Mouse (Mus musculus): Measurements from ENCODE around the gene Pdrg1.

- no peak for TF ChIP-seq CTCF (conservative IDR thresholded peaks at IDR 0.05; ENCODE audit: low read length)
- no peak for TF ChIP-seq NANOG (IDR thresholded peaks at IDR 0.05; ENCODE audit: borderline replicate concordance, low read length)
- TF ChIP-seq POU5F1 (IDR thresholded peaks at IDR 0.05; ENCODE audit: borderline replicate concordance, low read length), result no peak
These were observed 17.7 kb upstream of the Pdrg1 start for GRCm38 (mm10) chr2:153032973-153033372.

All from E14TG2a.4 (cell line).